Mouse (Mus musculus) midbrain, embryonic 16.5 days (tissue): ENCODE data around the gene Kcnc3. TPM values are rescaled to one million over a fixed set of nuclear protein-coding genes. Genes with fewer than 3 reads are reported as not detected.
A peak's percentile ranks its signal among the peaks of the same experiment; 100 is the strongest.

Experiments used
- ATAC-seq: fragments of 200-750 bp; cut with Nextera tagmentation; 2 replicates; pipeline ENCODE4 v1.8.0; 2017; ENCODE audit warnings: moderate TSS enrichment
- H3K27ac ChIP-seq: fragments of 300-500 bp; sonication (generic); 2 replicates; pipeline ENCODE4 v1.5.1; 2014; ENCODE audit warnings: mild to moderate bottlenecking, low read length, mixed read lengths
- H3K27me3 ChIP-seq: fragments of 300-500 bp; sonication (generic); 2 replicates; pipeline ENCODE4 v1.6.1; 2014; ENCODE audit warnings: low read depth, low read length, mixed read lengths; ENCODE audit not compliant: control insufficient read depth, insufficient read depth
- H3K36me3 ChIP-seq: fragments of 300-500 bp; sonication (generic); 2 replicates; pipeline ENCODE4 v1.6.1; 2014; ENCODE audit warnings: mild to moderate bottlenecking, low read length, moderate library complexity, mixed read lengths; ENCODE audit not compliant: control insufficient read depth, insufficient read depth
- H3K4me1 ChIP-seq: fragments of 300-500 bp; sonication (generic); 2 replicates; pipeline ENCODE4 v1.6.1; 2014; ENCODE audit warnings: mild to moderate bottlenecking, low read length, mixed read lengths; ENCODE audit not compliant: control insufficient read depth, insufficient read depth
- H3K4me2 ChIP-seq: fragments of 300-500 bp; sonication (generic); 2 replicates; pipeline ENCODE4 v1.6.1; 2014; ENCODE audit warnings: mild to moderate bottlenecking, low read length, mixed read lengths
- H3K4me3 ChIP-seq: fragments of 300-500 bp; sonication (generic); 2 replicates; pipeline ENCODE4 v1.5.1; 2014; ENCODE audit warnings: low read depth, mild to moderate bottlenecking, low read length, moderate library complexity, mixed read lengths
- H3K9ac ChIP-seq: fragments of 300-500 bp; sonication (generic); 2 replicates; pipeline ENCODE4 v1.6.1; 2014; ENCODE audit warnings: low read depth, low read length, mixed read lengths
- H3K9me3 ChIP-seq: fragments of 300-500 bp; sonication (generic); replicated peaks from 2 replicates; pipeline ENCODE4 v1.6.1; 2014; ENCODE audit warnings: mild to moderate bottlenecking, low read length, mixed read lengths; ENCODE audit not compliant: control insufficient read depth, poor library complexity, severe bottlenecking
- WGBS: fragments of 180-500 bp; shearing (Covaris S2); extraction: QIAGEN DNeasy Blood & Tissue Kit; methylation state at CpG from one replicate; pipeline ENCODE4 v1.1.7; 2014; 5-methylcytosine and 5-hydroxymethylcytosine counted together
- polyA plus RNA-seq: library from polyadenylated mRNA; unstranded; fragments of >200 nt; fragmentation: Nextera tagmentation; extraction: Ambion mirVana; gene quantifications from 2 replicates; pipeline ENCODE4 v1.2.1, GENCODE M21; 2015

Kcnc3 gene
- polyA plus RNA-seq: 5.5 and 6.4 TPM in 2 replicates

DNA sequence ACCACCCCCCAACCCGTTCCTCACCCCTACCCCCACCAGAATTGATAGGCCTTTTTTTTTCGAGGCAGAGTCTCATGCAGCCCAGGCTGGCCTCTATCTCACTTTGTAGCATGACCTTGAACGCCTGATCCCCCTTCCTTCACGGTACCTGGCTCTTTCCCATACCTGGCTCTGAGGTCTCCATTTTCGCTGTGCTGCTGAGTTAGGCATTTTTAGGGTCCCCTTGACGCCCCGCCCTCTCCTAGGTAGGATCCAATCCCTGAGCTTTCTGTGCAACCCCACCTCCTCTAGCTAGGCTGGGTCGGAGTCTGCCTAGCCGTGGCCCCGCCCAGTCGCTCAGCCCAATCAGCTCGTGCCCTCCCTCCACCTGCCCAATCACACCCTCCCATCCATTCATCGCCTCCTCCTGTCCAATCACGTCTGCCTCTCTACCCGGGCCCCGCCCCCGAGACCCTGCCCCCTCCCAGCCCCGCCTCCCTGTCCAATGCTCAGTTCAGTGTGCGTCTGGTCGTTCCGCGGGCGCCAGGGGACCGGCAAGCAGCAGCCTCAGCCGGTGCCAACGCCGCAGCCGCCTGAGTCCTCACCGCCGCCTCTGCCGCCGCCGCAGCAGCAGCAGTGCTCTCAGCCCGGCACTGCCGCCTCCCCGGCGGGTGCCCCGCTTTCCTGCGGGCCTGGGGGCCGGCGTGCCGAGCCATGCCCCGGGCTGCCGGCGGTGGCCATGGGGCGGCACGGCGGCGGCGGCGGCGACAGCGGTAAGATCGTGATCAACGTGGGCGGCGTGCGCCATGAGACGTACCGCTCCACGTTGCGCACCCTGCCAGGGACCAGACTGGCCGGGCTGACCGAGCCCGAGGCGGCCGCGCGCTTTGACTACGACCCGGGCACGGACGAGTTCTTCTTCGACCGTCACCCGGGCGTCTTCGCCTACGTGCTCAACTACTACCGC, at the start of gene Kcnc3:
Gene Kcnc3, plus strand, starts transcription at position 263 of the 946 bp plus-strand sequence.
- H3K27ac ChIP-seq: peak within 1 kb of the TSS; percentile 80
- peak within 1 kb of the TSS; percentile 86 for H3K4me2 ChIP-seq
- no peaks in the 10 kb centered on the region; the same call in 1 of the 2 replicates for H3K36me3 ChIP-seq
- peak within 1 kb of the TSS; percentile 64 for H3K4me3 ChIP-seq
- peaks cover 47% of the 10 kb centered on the region for H3K4me1 ChIP-seq
- WGBS: under 1% methylated on average over 74 of the region's 80 CpGs
- peak; percentile 90 for ATAC-seq
- H3K9me3 ChIP-seq: no peaks in the 10 kb centered on the region
- H3K27me3 ChIP-seq: peaks cover 5% of the 10 kb centered on the region
- H3K9ac ChIP-seq: peak within 1 kb of the TSS; percentile 75

DNA sequence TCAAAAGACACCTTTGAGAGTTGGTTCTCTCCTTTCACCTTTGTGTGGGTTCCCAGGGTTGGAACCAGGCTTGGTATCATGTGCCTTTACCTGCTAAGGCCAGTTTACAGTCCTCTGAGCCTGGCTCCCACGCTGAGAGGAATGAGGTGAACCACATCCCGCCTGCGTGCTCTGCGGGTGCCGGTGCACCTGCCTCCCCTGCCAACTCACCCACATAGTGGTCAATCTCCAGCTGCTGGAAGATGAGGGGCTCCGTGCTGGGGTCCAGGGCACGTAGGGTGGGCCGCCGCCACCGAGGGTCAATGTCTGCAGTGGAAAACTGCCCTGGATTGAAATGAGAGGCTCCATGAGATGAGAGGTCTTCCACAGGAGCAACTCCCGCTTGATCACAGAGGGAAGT, 47.9 kb upstream of the Kcnc3 start:
- H3K27me3 ChIP-seq: no peaks in the 10 kb centered on the region
- H3K27ac ChIP-seq: no peak overlapping the region
- H3K4me1 ChIP-seq: peaks cover 2% of the 10 kb centered on the region
- no peak overlapping the region for H3K4me3 ChIP-seq
- no peaks in the 10 kb centered on the region for H3K9me3 ChIP-seq
- ATAC-seq: no peak
- no peak overlapping the region for H3K9ac ChIP-seq
- H3K4me2 ChIP-seq: no peak overlapping the region
- 95% methylated on average over 11 of the region's 11 CpGs for WGBS
- peaks cover 4% of the 10 kb centered on the region; the same call in 1 of the 2 replicates for H3K36me3 ChIP-seq

DNA sequence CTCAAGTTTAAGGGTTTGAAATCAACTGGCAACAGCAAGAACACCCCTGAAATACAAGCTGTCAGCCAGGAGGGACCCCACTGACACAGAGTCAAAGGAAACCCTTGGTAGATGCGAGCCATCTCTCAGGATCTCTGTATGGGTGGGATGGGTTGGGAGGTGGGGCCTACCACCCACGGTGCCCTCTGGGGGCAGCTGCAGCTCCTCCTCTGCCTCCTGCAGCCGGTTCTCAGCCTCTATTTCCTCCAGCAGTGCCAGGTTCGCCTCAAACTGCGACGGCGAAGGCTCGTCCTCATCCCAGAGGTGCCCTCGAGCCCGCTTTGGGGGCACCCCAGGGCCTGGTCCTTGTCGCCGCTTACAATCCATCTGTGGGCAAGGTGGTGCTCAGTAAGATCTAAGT, 47.4 kb upstream of the Kcnc3 start:
- Histone ChIP-seq H3K4me1 (peaks cover 7% of the 10 kb centered on the region), H3K27ac (no peak overlapping the region), H3K9me3 (no peaks in the 10 kb centered on the region), H3K36me3 (peaks cover 4% of the 10 kb centered on the region; the same call in 1 of the 2 replicates), H3K9ac (no peak overlapping the region), H3K4me3 (no peak overlapping the region), H3K4me2 (no peak overlapping the region), H3K27me3 (no peaks in the 10 kb centered on the region)
- ATAC-seq: no peak
- WGBS: 82% methylated on average over 12 of the region's 12 CpGs

DNA sequence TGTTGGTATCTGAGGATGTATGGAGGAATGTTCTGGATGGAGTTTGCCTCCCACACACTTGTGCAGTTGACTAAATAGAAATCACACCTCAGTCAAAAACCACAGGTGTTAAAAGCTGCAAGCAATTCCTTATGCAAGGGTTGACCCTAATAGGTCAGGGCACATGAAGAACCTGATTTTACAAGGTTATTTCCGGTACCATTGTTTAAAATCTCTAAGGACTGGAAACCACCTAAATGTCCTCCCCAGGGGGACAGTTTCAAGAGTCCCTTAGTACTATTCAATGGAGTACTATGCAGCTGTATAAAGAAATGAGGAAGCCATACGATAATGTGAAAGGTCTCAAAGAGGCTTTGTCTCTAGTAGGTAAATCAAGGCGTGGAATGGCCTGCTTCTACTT, 44.2 kb upstream of the Kcnc3 start:
- no peak overlapping the region for H3K4me2 ChIP-seq
- H3K9me3 ChIP-seq: no peaks in the 10 kb centered on the region
- no peak overlapping the region for H3K9ac ChIP-seq
- no peak overlapping the region for H3K4me3 ChIP-seq
- H3K4me1 ChIP-seq: peaks cover 10% of the 10 kb centered on the region
- no peak overlapping the region for H3K27ac ChIP-seq
- peaks cover 4% of the 10 kb centered on the region; the same call in 1 of the 2 replicates for H3K36me3 ChIP-seq
- no peak for ATAC-seq
- no peaks in the 10 kb centered on the region for H3K27me3 ChIP-seq
- 97% methylated on average over 3 of the region's 3 CpGs for WGBS

DNA sequence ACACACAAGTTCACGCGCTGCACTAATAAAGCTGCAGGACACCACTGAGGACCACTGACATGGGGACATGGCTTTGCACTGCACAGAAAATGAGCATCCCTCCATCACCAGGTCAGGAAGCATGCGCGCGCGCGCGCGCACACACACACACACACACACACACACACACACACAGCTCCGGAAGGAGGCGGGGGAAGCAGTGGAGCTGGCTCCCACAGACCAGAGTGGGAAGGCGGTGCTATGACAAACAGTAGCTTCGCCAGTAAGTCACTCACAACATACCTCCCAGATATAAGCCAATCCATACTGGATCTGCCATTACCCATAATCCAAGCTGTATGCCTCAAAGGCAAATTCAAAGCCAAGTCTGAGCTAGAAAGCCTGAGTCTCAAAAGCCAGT, 43.4 kb upstream of the Kcnc3 start:
- Histone ChIP-seq H3K4me3 (no peak overlapping the region), H3K36me3 (peaks cover 4% of the 10 kb centered on the region; the same call in 1 of the 2 replicates), H3K4me2 (no peak overlapping the region), H3K27ac (no peak overlapping the region), H3K27me3 (no peaks in the 10 kb centered on the region), H3K9ac (no peak overlapping the region), H3K4me1 (peaks cover 10% of the 10 kb centered on the region), H3K9me3 (no peaks in the 10 kb centered on the region)
- ATAC-seq: no peak
- over 99% methylated on average over 13 of the region's 13 CpGs for WGBS

DNA sequence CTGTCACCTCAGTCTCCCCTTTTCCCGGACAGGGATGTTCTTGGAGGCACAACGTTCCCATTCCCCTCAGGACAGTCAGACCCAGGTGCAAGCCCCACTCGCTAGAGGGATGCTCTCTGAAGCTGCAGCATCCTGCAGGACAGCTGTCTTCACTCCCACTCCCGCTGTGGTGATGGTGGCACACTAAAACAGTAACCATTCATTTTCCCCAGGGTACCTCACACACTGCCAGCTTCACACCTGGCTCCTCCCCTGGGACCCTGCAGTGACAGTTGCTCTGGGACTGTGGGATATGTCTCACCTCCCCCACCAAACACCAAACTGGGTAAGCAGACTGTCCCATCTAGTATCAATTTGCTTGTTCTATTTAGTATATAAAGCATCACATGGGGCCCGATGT, 42.7 kb upstream of the Kcnc3 start:
- ATAC-seq: no peak
- Histone ChIP-seq H3K27ac (no peak overlapping the region), H3K4me2 (peak overlapping the region; percentile 89), H3K9me3 (no peaks in the 10 kb centered on the region), H3K27me3 (no peaks in the 10 kb centered on the region), H3K4me1 (peaks cover 13% of the 10 kb centered on the region), H3K36me3 (peaks cover 4% of the 10 kb centered on the region; the same call in 1 of the 2 replicates), H3K4me3 (peak overlapping the region; percentile 54), H3K9ac (no peak overlapping the region)
- WGBS: 27% methylated on average over 5 of the region's 5 CpGs

DNA sequence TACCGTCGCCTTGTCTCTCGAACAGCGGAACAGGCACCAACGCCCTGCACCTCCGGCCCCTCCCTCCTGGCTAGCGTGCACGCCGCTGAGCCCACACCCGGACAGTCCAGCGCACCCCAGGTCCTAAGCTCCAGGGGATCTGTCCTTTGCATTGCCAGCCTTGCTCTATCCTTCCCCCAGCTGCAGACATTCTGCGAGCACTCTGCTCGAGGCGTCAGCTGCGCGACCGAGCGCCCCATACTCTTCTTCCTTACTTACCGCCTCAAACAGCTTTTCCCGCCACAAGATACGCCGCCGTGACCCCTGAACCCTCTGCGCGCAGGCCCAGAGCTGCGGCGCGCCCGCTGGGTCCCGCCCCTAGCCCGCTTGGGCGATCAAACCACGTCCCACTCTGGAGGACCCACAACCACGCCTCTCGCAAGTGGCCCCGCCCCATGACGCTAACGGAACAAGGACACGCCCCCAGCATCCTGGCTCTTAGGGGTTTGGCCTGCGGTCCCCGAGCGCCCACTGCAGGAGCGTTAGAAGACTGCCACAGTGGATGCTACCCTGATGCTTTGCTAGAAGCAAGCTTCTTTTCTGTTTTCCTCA, 41.9 kb upstream of the Kcnc3 start, which contains the start of gene Pold1:
Gene Pold1, minus strand, starts transcription at position 353 of the 591 bp plus-strand sequence.
- H3K4me1 ChIP-seq: peaks cover 18% of the 10 kb centered on the region
- H3K4me2 ChIP-seq: peak within 1 kb of the TSS; percentile 89
- H3K36me3 ChIP-seq: peaks cover 4% of the 10 kb centered on the region; the same call in 1 of the 2 replicates
- peak; percentile 89 for ATAC-seq
- peak within 1 kb of the TSS; percentile 59 for H3K27ac ChIP-seq
- WGBS: under 1% methylated on average over 43 of the region's 43 CpGs
- no peaks in the 10 kb centered on the region for H3K27me3 ChIP-seq
- H3K9me3 ChIP-seq: no peaks in the 10 kb centered on the region
- H3K9ac ChIP-seq: peak within 1 kb of the TSS; percentile 61
- H3K4me3 ChIP-seq: peak within 1 kb of the TSS; percentile 54

DNA sequence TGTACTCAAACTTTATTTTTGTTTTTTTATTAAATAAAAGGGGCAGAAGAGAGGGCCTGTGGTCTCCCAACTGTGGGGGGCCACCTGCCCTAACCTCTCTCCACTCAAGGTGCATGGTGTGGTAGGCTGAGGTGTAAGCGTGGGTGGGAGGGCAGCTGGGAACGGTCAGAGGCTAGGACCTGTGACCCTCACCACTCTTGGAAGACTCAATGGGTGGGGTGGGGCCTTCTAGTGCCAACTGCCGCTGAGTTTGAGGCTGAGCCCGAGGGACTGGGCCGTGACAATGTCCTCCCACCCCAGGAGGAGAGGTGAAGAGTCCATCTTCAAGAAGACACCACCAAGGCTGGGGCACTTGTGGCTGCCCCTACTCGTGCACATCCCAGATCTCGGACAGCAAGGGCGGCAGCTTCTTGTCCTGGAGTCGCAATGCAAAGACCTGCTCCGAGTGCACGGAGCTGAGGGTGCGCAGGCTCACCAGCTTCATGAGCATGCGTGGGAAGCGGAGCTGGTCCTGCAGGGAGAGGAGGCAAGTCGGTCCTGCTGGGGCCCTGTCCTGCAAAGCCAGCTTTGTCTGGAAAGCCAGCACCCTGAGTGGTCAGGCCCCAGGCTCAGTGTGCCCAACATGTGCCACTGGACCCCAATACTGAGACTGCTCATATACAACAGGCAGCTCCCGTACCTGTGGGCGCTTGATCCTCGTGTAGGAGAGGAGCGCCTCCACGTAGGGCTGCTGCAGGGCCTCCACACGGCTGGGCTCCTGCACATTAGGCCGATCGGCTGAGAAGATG, 40.6 kb upstream of the Kcnc3 start:
- H3K9ac ChIP-seq: no peak overlapping the region
- no peaks in the 10 kb centered on the region for H3K9me3 ChIP-seq
- H3K4me1 ChIP-seq: peaks cover 23% of the 10 kb centered on the region
- 94% methylated on average over 23 of the region's 23 CpGs for WGBS
- no peak overlapping the region for H3K27ac ChIP-seq
- peaks cover 4% of the 10 kb centered on the region; the same call in 1 of the 2 replicates for H3K36me3 ChIP-seq
- no peak overlapping the region for H3K4me2 ChIP-seq
- H3K27me3 ChIP-seq: no peaks in the 10 kb centered on the region
- H3K4me3 ChIP-seq: no peak overlapping the region
- no peak for ATAC-seq
